Mouse (Mus musculus): Measurements from ENCODE around the gene Nxnl2.

The Nxnl2 gene

DNA sequence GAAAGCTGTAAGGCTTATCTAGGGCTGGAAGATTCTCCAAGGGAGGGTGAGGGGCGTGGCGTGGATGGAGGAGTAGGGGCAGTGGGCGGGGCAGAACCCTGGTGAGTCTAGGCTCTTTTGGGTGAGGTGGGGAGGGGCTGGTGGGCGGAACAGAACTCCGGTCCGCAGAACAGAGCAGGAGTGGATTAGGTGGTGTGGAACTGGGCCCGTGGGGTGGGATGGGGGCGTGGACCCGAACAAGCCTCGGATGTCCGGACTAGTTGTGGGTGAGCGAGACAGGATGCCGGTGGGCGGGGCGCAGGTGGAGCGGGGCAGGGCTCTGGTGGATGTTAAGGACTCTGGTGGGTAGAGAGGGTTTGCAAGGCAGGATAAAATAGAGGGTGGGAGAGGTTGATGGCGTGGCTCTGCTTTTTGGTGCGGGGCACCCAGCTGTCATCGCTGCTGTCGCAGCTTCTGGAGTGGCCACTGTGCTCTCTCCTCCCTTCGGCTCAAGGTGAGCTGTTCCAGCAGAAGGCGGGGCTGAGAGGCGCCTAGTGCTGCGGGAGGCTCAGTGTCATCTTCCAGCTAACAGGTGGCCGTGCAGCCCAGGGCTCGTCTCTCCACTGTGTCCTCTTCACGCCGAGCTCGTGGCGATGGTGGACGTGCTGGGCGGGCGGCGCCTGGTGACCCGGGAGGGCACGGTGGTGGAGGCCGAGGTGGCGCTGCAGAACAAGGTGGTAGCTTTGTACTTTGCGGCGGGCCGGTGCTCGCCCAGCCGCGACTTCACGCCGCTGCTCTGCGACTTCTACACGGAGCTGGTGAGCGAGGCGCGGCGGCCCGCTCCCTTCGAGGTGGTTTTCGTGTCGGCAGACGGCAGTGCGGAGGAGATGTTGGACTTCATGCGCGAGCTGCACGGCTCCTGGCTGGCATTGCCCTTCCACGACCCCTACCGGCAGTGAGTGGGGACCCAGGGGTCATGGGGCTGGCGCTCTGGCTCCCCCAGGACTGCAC lies at the start of gene Nxnl2:
TSS of gene Nxnl2 (plus strand) at position 332 of the 990 bp plus-strand sequence.
- peak; percentile 58 for DNase-seq (ENCODE audit: low read depth, low spot score)

- no peak for DNase-seq (ENCODE audit: low read depth, low spot score)
Observed at GRCm38 (mm10) chr13:51121966-51122365, 48.9 kb upstream of the Nxnl2 start.

DNA sequence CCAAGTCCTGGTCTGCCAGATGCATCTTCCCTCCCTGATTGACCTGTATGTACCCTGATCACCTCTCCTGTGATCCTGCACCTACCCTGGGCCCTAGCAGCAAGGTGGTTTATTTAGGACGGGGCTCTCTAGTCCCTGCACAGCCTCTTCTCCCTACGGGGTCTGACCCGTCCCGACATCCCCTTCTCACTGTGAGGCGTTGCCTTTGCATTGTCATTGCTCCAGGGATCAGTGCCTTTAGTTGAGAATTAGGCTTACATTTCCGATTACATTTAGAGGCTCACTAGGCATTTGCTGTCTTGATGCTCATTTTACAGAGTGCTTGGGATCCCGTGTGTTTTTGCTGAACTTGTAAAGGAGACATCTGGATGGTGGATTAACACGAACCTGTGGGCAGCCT lies 48.1 kb upstream of the Nxnl2 start:
- DNase-seq (ENCODE audit: low read depth, low spot score): no peak

DNA sequence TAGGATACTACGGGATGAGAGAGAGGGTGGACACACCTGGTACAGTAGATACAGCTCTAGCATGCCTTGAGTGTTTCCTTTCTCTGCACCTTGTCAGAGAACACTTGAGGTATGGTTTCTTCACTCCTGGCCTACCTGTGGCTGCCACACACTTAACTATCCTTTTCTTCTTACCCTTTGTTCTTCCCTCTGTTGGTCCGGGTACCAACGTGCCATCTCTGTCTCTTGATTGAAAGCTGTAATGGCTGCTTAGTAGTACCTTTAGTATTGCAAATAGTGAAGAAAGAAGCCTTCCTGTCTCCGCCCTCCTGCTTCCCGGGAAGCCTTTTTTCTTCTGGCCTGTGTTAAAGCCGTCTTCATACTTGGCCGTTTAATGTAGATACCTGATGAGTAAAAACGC lies 45.5 kb upstream of the Nxnl2 start:
- no peak for DNase-seq (ENCODE audit: low read depth, low spot score)

- DNase-seq (ENCODE audit: low read depth, low spot score): no peak
Observed at GRCm38 (mm10) chr13:51127906-51128305, 42.9 kb upstream of the Nxnl2 start.

DNA sequence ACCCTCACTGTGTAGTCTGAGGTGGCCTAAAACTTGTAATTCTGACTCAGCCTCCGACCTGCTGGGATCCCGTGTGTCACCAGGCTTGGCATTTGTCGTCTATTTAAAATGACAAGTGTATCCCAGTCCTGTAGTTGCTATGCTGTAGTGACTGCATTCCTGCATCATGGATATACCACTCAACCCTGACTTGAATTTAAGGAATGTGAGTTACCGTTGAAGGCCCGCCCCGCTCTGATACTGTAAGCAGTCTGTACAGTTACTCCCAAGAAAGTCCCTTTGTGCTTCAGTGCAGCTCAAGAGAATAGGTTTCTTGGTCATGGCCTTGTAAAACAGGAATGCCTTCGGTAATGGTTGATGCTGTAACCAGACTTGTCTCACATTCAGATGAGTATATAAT lies 42.4 kb upstream of the Nxnl2 start:
- no peak for DNase-seq (ENCODE audit: low read depth, low spot score)

DNA sequence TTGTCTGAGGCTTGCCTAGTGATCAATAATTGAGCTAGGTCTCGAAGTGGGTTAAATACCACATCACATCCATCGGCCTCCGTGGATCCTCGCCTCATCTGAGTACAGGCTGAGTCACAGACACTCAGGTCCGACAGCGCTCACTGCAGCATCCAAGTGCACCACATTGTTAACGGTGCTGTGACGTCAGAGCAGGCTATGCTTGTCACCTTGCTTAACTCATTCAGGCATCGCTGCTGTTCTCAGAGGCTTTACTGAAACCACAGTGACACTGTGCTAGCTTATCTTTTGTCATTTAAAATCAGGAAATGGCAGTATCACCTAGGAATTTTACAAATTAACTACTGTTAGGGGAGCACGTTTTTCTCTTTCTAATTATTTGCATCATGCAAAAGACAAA lies 39.6 kb upstream of the Nxnl2 start:
- no peak for DNase-seq (ENCODE audit: low read depth, low spot score)

DNA sequence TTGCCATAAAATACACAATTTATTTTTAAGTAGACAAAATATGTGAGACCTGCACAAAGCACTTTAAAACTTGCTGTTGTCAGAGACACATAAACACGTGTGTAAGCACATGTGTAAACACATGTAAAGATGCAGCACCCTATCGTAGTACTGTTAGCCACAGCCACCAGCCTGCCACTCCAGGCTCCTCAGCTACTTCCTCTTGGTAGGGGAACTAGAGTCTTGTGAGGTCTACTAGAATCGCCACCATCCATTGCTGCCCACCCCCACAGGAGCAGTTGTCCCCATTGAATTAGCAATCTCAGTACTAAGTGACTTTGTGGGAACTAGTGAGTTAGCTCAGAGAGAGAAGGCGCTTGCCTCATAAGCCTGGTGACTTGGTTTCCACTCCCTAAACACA lies 34.5 kb upstream of the Nxnl2 start:
- no peak for DNase-seq (ENCODE audit: low read depth, low spot score)

DNA sequence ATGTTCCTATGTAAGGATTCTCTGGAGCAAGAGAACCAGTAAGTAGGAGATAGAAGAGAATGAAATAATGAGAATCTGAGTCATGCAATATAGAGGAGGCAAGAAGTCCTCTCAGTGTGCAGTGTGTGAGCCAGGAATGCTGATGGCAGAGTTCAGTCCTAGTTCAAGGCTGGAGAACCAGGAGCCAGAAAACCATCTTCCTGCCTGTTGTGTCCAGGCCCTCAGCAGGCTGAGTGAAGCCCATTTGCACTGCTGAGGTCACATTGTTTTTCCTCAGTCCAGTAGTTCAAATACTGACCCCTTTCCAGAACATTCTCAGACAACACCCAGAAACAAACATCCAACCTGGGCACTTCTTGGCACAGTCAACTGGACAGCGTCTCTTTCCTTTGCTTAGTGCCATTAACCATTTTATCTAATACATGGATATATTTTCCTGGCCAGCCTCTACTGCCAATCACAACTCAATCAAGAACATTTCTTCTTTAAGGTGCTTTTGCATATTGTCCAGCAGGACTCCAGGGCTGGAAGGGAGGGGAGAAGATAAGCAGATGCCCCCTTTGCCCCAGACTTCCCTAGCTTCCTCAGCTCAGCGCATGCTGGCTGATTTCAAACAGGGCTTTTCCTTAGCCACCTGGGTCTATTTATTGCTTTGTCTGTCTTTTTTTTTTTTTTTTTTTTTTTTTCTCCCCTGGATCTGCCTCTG lies 33.7 kb upstream of the Nxnl2 start:
- no peak for DNase-seq (ENCODE audit: low read depth, low spot score)

GRCm38 (mm10) chr13:51137702-51138031 lies 33.2 kb upstream of the Nxnl2 start:
- no peak for DNase-seq (ENCODE audit: low read depth, low spot score)

DNA sequence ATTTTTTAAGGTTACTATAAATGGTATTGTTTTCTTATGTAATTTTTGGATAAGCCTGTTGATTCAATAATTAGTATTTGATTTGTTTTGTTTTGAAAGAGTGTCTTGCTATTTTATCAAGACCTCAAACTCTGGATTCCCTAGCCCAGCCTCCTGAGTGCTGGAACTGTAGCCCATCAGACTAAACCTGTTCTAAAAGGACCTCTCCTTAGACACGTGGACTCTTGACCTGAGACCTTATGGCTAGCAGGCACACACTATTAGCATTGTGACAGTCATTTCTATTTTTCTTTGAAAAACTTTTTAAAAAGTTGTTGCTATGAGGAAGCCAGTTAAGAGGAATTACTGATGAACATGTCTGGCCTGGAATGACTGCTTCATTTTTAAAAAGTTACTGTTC lies 23.7 kb upstream of the Nxnl2 start:
- DNase-seq (ENCODE audit: low read depth, low spot score): no peak

GRCm38 (mm10) chr13:51152966-51153669 lies 17.7 kb upstream of the Nxnl2 start:
- no peak for DNase-seq (ENCODE audit: low read depth, low spot score)

DNA sequence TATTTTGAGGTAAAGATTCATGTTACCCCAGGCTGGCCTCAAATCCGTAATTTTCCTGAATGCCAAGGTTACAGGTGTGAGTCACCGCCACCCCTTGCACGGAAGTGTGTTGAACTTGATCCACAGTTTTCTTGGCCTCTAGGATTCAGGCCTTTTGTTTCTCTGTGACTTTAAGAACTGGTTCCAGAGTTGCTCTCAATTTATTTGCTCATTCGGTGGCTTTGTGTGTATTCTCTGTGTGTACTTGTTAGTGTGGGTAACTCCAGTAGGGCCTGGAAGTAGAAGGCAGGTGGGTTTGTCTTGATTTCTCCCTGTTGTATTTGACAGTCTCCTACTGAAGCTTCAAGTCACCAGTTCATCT lies 17.2 kb upstream of the Nxnl2 start:
- no peak for DNase-seq (ENCODE audit: low read depth, low spot score)

DNA sequence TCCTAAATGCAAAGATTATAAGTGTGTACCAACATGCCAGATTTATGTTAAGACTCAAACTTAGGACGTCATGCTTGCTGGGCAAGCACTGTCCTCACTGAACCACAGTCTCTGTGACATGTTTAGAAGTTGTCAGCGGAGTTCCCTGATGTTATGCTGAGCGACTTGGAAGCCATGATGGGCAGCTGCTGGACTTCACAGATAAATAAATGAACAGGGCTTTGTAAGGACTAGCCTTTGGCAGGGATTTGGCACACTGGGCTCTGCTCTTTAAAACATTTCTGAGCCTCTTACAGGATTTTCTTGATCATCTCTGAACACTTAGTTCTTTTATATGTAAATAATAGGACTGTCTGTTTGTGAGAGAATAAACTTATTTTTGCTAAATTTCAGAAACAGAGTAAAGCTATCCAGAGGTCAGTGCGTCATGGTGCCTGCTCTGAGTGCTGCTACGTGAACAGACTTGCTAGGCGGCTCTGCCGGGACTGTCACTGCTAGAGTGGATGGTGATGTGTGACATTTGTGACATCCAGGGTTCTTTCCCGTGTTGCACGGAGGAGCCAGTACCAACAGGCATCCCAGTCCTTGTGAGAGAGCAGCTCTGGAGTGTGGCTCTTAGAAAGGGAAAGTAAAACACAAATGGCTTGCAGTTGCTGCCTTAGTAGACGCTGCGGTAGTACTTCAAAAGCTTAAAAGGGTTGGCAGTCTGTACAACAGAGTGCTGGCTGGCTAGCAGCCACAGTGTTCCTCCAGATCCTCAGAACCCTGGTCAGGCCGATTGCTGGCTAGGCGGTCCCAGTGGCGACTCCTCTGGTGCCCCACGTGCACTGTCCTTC lies 15.4 kb upstream of the Nxnl2 start:
- DNase-seq (ENCODE audit: low read depth, low spot score): no peak

GRCm38 (mm10) chr13:51156014-51156386 lies 14.8 kb upstream of the Nxnl2 start:
- no peak for DNase-seq (ENCODE audit: low read depth, low spot score)

GRCm38 (mm10) chr13:51157291-51157690 lies 13.5 kb upstream of the Nxnl2 start:
- DNase-seq (ENCODE audit: low read depth, low spot score): no peak

GRCm38 (mm10) chr13:51161672-51162071 lies 9.2 kb upstream of the Nxnl2 start:
- no peak for DNase-seq (ENCODE audit: low read depth, low spot score)

DNA sequence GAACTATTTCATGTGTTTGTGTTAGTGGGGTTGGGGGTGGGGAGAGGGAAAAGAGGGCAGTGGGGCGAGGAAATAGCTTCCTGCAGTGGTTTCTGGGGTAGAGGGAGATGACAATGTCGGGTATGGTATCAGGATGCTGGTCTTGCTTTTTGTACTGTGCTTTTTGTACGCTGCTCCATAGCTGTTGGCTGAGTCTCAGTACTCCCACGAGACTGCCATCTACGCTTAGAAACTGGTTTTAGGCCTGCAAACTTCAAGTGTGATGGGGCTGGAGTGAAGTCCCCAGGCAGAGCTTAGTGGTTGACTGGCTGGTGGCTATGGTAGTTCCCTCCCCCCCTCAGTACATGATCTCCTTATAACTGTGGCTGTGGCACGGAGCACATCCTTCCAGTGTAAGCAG lies 8.6 kb upstream of the Nxnl2 start:
- no peak for DNase-seq (ENCODE audit: low read depth, low spot score)

- DNase-seq (ENCODE audit: low read depth, low spot score): no peak
Observed at GRCm38 (mm10) chr13:51166711-51167110, 4.1 kb upstream of the Nxnl2 start.

DNA sequence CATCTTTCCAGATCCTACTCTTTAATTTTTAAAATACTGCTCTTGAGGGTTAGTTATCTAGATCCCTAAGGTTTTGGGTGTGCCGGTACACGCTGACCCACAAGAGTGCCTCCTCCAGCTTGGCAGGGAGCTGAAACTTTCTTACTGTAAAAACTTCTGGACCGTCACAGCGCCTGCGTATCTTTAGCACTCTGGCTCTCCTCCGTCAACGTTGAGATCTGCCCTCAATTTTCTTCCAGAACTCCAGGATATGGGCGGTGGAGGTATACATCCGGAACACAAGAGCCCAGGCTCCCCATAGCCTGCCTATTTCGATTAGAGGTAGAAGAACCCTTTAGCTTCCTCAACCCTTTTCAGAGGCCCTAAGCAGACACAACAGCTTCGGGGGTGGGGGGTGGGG lies 607 bp upstream of the Nxnl2 start:
- no peak for DNase-seq (ENCODE audit: low read depth, low spot score)

- no peak for DNase-seq (ENCODE audit: low read depth, low spot score)
Observed at GRCm38 (mm10) chr13:51172601-51173000, 1.8 kb downstream of the Nxnl2 start.

GRCm38 (mm10) chr13:51178932-51179331 lies 8.1 kb downstream of the Nxnl2 start:
- DNase-seq (ENCODE audit: low read depth, low spot score): no peak

Measured in mesoderm, embryonic 11.5 days (tissue).